Mouse (Mus musculus) liver, adult 2 months (tissue): ENCODE results near the gene Stard3. TPM values are rescaled to one million over a fixed set of nuclear protein-coding genes. Genes with fewer than 3 reads are reported as not detected.

Experiments used
- DNase-seq: peaks from one replicate; pipeline ENCODE4 v3.0.0-alpha.2; 2011; ENCODE audit warnings: low read depth, low spot score; ENCODE audit errors: extremely low read depth
- H3K27ac ChIP-seq: fragments of 200-500 bp; replicated peaks from 2 replicates; pipeline ENCODE4 v1.5.1; 2012; ENCODE audit warnings: low read depth, mild to moderate bottlenecking, control low read depth, inconsistent platforms, low read length; ENCODE audit not compliant: insufficient read depth
- H3K27me3 ChIP-seq: fragments of 200-500 bp; 2 replicates; pipeline ENCODE4 v1.6.1; 2012; ENCODE audit warnings: mild to moderate bottlenecking, moderate library complexity, low read length, inconsistent platforms; ENCODE audit not compliant: control insufficient read depth, insufficient read depth
- H3K36me3 ChIP-seq: fragments of 200-500 bp; 2 replicates; pipeline ENCODE4 v1.6.1; 2012; ENCODE audit warnings: low read length, inconsistent platforms; ENCODE audit not compliant: control insufficient read depth, insufficient read depth
- H3K4me1 ChIP-seq: fragments of 200-500 bp; 2 replicates; pipeline ENCODE4 v1.6.1; 2011; ENCODE audit warnings: low read length; ENCODE audit not compliant: control insufficient read depth, insufficient read depth
- H3K4me3 ChIP-seq: fragments of 200-500 bp; 2 replicates; pipeline ENCODE4 v1.5.1; 2011; ENCODE audit warnings: low read depth, mild to moderate bottlenecking, control low read depth, low read length, moderate library complexity; ENCODE audit not compliant: insufficient read depth
- H3K79me2 ChIP-seq: fragments of 200-500 bp; 2 replicates; pipeline ENCODE4 v1.6.1; 2012; ENCODE audit warnings: inconsistent platforms, mild to moderate bottlenecking, low read length, moderate library complexity; ENCODE audit not compliant: control insufficient read depth, insufficient read depth
- H3K9ac ChIP-seq: fragments of 200-500 bp; 2 replicates; pipeline ENCODE4 v1.6.1; 2012; ENCODE audit warnings: low read depth, mild to moderate bottlenecking, control low read depth, inconsistent platforms, low read length
- CTCF ChIP-seq: fragments of 200-500 bp; IDR thresholded peaks from 2 replicates; pipeline ENCODE4 v1.5.1; 2011; ENCODE audit warnings: low read depth, low read length, control low read depth
- POLR2A ChIP-seq: fragments of 200-500 bp; IDR thresholded peaks from 2 replicates; pipeline ENCODE4 v1.6.1; 2011; ENCODE audit warnings: low read length, control low read depth; ENCODE audit not compliant: insufficient read depth; ENCODE audit errors: extremely low read depth
- WGBS: fragments of 180-500 bp; shearing (Covaris S2); methylation state at CpG from one replicate; pipeline ENCODE4 v1.1.7; 2018; 5-methylcytosine and 5-hydroxymethylcytosine counted together
- polyA plus RNA-seq: library from polyadenylated mRNA; depleted of rRNA; stranded (reverse); fragments of >200 nt; gene quantifications from 2 replicates; pipeline ENCODE4 v1.2.3, GENCODE M21; 2012
- total RNA-seq: library from RNA; depleted of rRNA; stranded (reverse); fragments of >200 nt; gene quantifications from 2 replicates; pipeline ENCODE4 v1.2.3, GENCODE M21; 2014

Stard3 gene
- total and polyA plus RNA-seq, 2 experiments, result 11.9 to 41.1 TPM

GRCm38 (mm10) chr11:98384216-98384615 lies 26.0 kb downstream of the Stard3 start:
- Histone ChIP-seq H3K36me3 (no peaks in the 10 kb centered on the region), H3K79me2 (no peaks in the 10 kb centered on the region), H3K9ac (no peak overlapping the region), H3K4me1 (no peaks in the 10 kb centered on the region; the same call in 1 of the 2 replicates), H3K27ac (no peak overlapping the region), H3K4me3 (no peak overlapping the region), H3K27me3 (0 out of 2 replicates have a peak, but pooled peaks cover 4% of the 10 kb centered on the region)
- TF ChIP-seq POLR2A (no peak), CTCF (no peak)
- 88% methylated on average over 20 of the region's 20 CpGs for WGBS
- DNase-seq, result no peak

- Histone ChIP-seq H3K79me2 (no peaks in the 10 kb centered on the region), H3K9ac (no peak overlapping the region), H3K27ac (no peak overlapping the region), H3K36me3 (no peaks in the 10 kb centered on the region), H3K27me3 (0 out of 2 replicates have a peak, but pooled peaks cover 4% of the 10 kb centered on the region), H3K4me1 (no peaks in the 10 kb centered on the region; the same call in 1 of the 2 replicates), H3K4me3 (no peak overlapping the region)
- TF ChIP-seq POLR2A, result no peak
- peak; percentile 47 for DNase-seq
- 62% methylated on average over 8 of the region's 8 CpGs for WGBS
These were observed 26.8 kb downstream of the Stard3 start for GRCm38 (mm10) chr11:98384721-98385637.

GRCm38 (mm10) chr11:98385638-98386585 lies 27.7 kb downstream of the Stard3 start, which contains the start of gene Pnmt:
Gene Pnmt (plus strand): TSS chr11:98386450.
- TF ChIP-seq CTCF (no peak), POLR2A (no peak)
- no peak for DNase-seq
- no peaks in the 10 kb centered on the region for H3K36me3 ChIP-seq
- no peaks in the 10 kb centered on the region; the same call in 1 of the 2 replicates for H3K4me1 ChIP-seq
- 57% methylated on average over 25 of the region's 25 CpGs for WGBS
- H3K9ac ChIP-seq, result no peak within 1 kb of the TSS
- no peak within 1 kb of the TSS for H3K4me3 ChIP-seq
- no peaks in the 10 kb centered on the region for H3K79me2 ChIP-seq
- H3K27me3 ChIP-seq, result 0 out of 2 replicates have a peak, but pooled peaks cover 4% of the 10 kb centered on the region
- no peak within 1 kb of the TSS for H3K27ac ChIP-seq

- no peak for TF ChIP-seq CTCF
- no peak for TF ChIP-seq POLR2A
- Histone ChIP-seq H3K4me1 (no peaks in the 10 kb centered on the region; the same call in 1 of the 2 replicates), H3K9ac (no peak overlapping the region), H3K36me3 (no peaks in the 10 kb centered on the region), H3K79me2 (no peaks in the 10 kb centered on the region), H3K27me3 (0 out of 2 replicates have a peak, but pooled peaks cover 4% of the 10 kb centered on the region), H3K27ac (no peak overlapping the region), H3K4me3 (no peak overlapping the region)
- 20% methylated on average over 24 of the region's 24 CpGs for WGBS
- DNase-seq, result no peak
These were observed 28.4 kb downstream of the Stard3 start for GRCm38 (mm10) chr11:98386596-98386995.

GRCm38 (mm10) chr11:98387056-98387577 lies 28.9 kb downstream of the Stard3 start:
- 58% methylated on average over 14 of the region's 14 CpGs for WGBS
- Histone ChIP-seq H3K79me2 (no peaks in the 10 kb centered on the region), H3K4me3 (no peak overlapping the region), H3K4me1 (no peaks in the 10 kb centered on the region; the same call in 1 of the 2 replicates), H3K9ac (no peak overlapping the region), H3K27ac (no peak overlapping the region), H3K36me3 (no peaks in the 10 kb centered on the region), H3K27me3 (0 out of 2 replicates have a peak, but pooled peaks cover 4% of the 10 kb centered on the region)
- DNase-seq, result no peak
- no peak for TF ChIP-seq POLR2A
- no peak for TF ChIP-seq CTCF
